17 mouse cellular contexts compared by ENCODE assay signal in the genomic region with DNA sequence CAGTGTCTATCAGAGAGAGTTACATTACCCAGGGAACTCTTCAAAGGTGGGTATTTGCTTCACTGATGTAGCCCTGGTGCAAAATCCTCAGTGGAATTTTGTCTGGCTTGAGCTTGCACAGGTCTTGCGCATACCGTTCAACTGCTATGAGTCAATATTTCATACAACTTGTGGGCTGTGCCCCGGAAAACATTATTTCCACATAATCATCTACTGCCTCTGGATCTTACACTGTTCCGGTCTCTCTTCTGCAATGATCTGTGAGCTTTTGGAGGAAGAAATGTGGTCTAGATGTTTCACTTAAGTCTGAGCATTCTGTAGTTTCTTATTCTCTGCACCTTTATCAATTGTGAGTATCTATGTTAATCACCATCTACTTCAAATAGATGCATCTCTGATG.
"Had no signal": no experiment of that assay in that cellular context is flagged by ENCODE, and none has a peak within 500 bp of the region (broad histone marks: within the 10 kb centered on the region; RNA-seq: fewer than 3 reads in every experiment).

No protein-coding gene starts in this region.

- H3K9me3 ChIP-seq: lung, embryonic 15.5 days; megakaryocyte, embryonic 14.5 days; midbrain, embryonic 13.5 days; midbrain, embryonic 15.5 days; neural tube, embryonic 12.5 days; stomach, embryonic 15.5 days had no signal

- H3K27me3 ChIP-seq: lung, embryonic 15.5 days; megakaryocyte, embryonic 14.5 days; midbrain, embryonic 13.5 days; midbrain, embryonic 15.5 days; neural tube, embryonic 12.5 days; stomach, embryonic 15.5 days had no signal

- H3K27ac ChIP-seq: lung, embryonic 15.5 days; macrophage; midbrain, embryonic 13.5 days; midbrain, embryonic 15.5 days; neural tube, embryonic 12.5 days; stomach, embryonic 15.5 days; stomach, postnatal 0 days had no signal

- H3K4me1 ChIP-seq: lung, embryonic 15.5 days; megakaryocyte, embryonic 14.5 days; stomach, embryonic 15.5 days had no signal

- H3K4me2 ChIP-seq: lung, embryonic 15.5 days; midbrain, embryonic 11.5 days; midbrain, embryonic 13.5 days; midbrain, embryonic 15.5 days; neural tube, embryonic 12.5 days; stomach, embryonic 15.5 days had no signal

- H3K9ac ChIP-seq: liver, postnatal 0 days; lung, embryonic 15.5 days; midbrain, embryonic 13.5 days; midbrain, embryonic 15.5 days; neural tube, embryonic 12.5 days; stomach, embryonic 15.5 days had no signal

- H3K36me3 ChIP-seq: lung, embryonic 15.5 days; midbrain, embryonic 13.5 days; midbrain, embryonic 15.5 days; neural tube, embryonic 12.5 days; stomach, embryonic 15.5 days had no signal

- ATAC-seq: liver, postnatal 0 days; lung, postnatal 0 days; midbrain, embryonic 13.5 days; midbrain, embryonic 15.5 days had no signal

- H3K4me3 ChIP-seq: lung, embryonic 15.5 days; megakaryocyte, embryonic 14.5 days; midbrain, embryonic 13.5 days; midbrain, embryonic 15.5 days; neural tube, embryonic 12.5 days; stomach, embryonic 15.5 days had no signal

- DNase-seq: liver, postnatal 0 days; lung, adult 2 months; lung, postnatal 14 days; lung, postnatal 36 days; right cerebral cortex, postnatal 14 days; thymus, adult 2 months; thymus, postnatal 25 days had no signal
